Mouse (Mus musculus) neural tube, embryonic 10.5 days (tissue): ENCODE data around the gene Ccdc137.

Experiments
- DNase-seq: peaks from one replicate; pipeline ENCODE4 v3.0.0-alpha.2; 2017; ENCODE audit warnings: low spot score; ENCODE audit errors: extremely low spot score

Gene Ccdc137

DNA sequence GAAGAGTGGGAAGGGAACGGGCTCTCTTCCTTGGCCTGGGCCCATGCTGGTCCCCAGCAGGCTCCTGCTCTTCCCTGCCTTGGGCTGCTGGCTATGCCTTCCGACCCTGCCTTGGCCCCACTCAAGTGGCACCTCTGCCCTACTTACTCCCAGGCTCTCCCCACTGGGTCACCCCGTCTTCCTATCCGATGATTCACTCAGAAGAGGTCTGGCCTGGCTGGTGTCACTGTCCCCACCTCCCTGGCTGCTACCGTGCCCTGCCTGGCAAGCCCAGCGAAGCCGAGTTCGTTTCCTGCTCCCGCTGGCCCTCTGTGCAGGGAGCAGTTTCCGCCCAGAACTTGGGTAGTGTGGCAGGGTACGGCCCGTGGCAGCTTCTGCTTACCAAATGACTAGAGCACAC is 40.3 kb downstream of the Ccdc137 start:
- no peak for DNase-seq

DNA sequence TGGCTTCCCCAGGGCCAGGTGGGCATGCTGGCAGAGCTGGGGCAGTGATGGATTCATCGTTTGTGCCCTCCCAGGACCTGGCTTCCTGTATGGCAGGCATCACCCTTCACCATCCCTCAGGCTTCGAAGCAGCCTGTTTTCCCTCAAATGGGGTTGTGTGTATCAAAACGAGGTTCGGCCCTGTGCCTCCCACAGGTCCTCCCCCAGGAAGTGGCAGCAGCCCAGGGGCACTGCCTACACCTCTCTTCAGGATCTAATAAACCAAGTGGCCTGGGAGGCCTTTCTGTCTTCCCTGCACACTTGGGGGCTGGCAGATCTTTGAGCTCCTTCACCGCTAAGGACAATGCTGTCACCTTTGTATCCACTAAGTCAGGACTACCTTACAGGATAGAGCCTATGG is 41.0 kb downstream of the Ccdc137 start:
- no peak for DNase-seq

DNA sequence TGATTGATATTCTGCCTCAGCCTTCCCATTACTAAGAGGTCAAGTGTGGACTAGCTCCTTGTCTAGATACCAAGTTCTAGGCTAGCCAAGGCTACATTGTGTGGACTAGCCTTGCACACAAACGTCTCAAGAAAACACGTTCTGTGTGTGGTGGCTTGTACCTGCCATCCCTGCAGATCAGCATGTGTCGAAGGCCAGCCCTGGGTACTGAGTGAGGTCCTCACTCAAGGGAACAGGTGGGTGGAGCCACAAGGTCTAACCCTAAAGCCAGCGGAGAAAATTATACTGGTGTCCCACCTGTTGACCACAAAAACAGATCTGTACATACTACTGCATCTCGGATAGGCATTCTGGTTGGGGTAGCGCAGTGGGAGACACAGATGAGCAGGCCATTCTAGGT is 42.0 kb downstream of the Ccdc137 start:
- DNase-seq = no peak

DNA sequence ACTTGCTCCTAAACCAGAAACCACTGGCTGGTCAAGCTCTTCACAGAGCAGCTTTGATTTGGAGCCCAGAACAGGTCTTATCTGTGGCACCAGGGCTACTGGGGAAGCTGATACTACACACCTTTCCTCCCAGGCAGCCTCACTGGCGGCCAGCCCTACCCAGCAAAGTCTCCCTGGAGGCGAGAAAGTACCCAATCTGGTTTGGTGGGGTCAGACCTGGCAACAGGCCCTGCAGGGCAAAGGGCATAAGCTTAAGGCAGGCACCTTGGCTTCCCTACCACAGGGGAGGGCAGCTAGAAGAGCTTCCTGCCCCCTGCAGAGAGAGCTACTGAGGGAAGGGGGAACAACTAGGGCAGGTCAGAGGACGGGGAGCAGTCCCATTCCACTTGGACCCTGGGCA is 42.4 kb downstream of the Ccdc137 start:
- DNase-seq = no peak

DNA sequence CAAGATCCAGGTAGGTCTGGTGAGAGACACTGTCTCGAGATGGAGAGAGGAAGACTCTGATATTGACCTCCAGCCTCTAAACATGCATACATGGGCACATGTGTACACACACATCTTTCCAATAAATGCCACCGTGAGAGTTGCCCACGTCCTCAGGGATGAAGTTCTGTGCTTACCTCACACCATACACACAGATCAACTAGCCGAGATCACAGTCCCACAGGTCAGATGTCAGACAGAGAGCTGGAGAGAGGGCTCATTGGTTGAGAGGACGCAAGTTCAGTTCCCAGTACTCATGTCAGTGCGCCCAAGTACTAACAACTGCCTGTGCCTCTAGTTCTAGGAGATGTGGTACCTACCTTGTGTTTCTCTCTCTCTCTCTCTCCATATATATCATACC is 43.1 kb downstream of the Ccdc137 start:
- no peak for DNase-seq

DNA sequence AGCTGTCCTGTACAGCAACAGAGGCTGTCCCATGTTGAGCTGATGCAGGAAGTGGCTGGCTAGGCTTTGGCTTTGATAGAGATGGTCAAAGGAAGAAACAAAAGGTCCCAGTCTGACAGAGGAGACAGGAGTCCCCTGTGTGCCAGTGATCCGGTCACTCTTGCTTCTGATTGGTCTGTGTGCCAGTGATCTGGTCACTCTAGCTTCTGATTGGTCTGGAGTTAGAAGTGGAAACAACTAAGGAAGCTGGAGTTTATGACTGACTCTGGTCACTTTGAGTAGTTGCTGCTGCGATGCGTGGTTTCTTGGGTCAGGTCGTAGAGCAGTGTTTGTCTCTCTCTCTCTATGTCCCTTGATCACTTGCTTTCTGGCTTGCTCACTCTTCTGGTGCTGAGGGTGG is 43.8 kb downstream of the Ccdc137 start:
- DNase-seq = no peak

DNA sequence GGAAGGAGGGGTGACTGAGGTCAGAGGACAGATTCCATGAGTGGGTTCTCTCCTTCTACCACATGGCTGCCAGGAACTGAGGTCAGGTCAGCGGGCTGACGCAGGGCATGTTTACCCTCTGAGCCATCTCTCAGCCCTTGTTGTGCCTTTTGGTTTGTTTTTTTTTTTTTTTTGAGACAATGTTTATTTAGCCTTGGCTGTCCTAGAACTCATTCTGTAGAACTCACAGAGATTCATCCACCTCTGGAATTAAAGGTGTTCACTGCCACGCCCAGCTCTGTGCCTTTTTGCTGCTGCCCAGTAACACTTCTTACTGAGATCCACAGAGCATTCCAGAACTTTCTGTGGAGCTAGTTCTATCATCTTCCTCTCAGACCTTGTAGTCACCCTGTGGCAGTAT is 47.7 kb downstream of the Ccdc137 start:
- no peak for DNase-seq

DNA sequence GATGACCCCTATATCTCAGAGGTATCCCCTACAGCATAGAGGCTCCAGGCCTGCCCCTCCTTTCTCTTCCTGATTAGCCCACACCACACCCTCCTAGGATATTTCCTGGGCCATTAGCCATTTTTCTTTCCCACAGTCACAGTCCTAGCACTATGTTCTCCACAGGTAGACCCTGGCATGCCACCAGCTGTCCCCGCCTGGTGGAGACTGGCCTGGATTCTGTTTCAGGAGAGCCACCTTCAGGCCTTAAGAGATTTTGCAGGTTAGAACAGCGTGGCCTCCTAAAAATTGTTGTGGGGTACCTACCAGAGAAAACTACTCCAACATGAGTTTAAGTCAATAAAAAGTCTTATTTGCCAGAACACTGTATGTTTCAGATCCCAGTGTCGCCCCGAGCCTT is 49.0 kb downstream of the Ccdc137 start:
- no peak for DNase-seq

DNA sequence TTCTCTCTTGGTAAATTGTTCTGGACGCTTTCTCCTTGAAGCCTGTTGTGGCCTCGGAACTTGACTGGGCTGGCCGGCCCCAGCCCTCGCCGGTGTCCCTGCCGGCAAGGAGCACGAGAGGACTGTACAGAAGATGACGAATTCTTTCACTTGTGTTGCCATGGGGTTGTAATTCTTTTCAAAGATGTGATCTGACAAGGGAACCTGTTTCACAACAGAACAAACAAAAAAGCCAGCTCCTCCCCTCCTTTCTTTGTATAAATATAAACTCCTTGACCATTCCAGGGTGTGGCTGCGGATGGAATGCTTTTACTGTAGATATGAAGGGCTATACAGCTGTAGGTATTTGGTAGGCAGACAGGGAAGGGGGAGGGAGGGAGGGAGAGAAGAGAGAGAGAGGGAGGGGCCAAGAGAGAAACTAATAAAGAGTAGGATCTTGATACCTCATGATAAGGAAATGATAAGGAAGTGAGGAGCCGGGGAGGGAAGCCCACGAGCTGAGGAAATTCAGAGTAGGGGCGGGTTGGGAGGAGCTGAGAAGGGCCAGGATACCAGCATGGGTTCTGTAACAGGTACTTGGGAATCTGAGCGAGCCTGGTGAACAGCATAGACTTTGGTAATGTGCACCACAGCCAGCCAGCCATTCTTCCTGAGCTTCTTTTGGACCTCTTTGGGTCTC is 49.8 kb downstream of the Ccdc137 start:
- DNase-seq = no peak

DNA sequence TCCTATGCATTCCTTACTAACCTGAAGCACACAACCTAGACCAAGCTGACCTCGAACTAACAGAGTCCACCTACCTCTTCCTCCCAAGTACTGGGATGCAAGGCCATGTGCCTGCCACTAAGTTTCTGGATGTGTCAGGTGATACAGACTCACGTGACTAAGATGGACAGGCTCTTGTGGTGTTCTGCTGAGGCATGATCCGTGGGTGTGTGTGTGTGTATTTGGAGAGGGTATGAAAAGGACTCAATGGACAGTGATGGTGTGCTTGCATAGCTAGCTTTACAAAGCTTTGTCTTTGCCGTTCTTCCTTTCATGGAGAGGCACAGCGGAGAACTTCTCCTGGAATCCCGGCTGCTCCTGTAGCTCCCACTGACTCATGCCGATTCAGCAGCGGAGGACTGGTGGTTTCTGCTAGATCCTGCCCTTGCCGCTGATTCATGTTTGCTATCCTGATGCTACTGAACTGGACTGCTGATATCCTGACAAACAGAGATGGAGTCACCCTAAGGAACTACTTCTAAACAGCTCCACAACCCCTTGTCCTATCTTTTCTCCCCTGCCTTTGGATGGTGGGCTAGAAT is 50.5 kb downstream of the Ccdc137 start:
- no peak for DNase-seq

DNA sequence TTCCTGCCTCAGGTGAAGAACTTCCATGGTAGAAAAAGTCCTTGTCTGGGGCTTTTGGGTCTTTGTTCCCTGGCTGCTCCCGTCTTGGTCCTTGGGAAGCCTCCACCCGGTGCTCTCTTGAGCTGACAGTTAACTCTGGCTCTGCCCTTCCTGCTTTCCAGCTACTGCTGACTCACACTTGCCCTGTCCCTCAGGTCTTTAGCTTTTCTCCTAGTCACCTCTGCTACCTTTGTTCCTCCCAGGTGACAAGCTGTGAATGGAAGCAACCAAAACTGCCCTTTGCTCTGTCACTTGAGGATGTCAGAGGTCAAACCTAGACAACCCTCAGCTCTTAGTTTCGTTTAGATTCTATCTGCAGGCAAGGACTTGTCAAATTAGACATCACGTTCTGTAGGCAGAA is 52.0 kb downstream of the Ccdc137 start:
- no peak for DNase-seq

DNA sequence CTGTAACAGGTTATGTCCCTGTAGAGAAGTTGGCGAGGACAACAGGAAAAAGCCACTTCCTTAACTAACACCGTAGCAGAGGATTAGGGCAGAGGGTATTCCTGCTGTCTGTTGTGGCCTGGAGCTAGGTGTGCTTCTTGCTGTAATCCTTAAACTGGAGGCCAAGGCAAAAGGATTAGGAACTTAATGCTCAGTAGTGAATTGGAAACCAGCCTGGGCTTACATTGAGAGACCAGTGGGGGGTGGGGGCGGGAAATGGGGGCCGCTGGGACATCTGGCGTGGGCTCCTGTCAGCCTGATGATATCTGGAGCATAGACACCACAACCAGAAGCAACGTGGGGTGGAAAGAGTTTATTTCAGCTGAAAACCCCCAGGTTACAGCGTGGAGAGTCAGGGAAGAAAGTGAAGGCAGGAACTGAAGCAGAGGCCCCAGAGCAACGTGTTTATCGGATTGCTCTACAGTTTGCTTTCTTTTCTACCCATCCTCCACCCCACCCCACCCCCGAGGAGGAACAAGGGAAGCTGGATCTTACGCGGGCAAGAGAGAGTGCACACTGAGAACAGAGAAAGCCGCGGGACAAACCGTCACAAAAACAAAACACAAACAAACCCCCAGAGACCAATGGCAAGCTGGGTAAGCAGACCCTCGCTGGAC is 52.6 kb downstream of the Ccdc137 start:
- no peak for DNase-seq

DNA sequence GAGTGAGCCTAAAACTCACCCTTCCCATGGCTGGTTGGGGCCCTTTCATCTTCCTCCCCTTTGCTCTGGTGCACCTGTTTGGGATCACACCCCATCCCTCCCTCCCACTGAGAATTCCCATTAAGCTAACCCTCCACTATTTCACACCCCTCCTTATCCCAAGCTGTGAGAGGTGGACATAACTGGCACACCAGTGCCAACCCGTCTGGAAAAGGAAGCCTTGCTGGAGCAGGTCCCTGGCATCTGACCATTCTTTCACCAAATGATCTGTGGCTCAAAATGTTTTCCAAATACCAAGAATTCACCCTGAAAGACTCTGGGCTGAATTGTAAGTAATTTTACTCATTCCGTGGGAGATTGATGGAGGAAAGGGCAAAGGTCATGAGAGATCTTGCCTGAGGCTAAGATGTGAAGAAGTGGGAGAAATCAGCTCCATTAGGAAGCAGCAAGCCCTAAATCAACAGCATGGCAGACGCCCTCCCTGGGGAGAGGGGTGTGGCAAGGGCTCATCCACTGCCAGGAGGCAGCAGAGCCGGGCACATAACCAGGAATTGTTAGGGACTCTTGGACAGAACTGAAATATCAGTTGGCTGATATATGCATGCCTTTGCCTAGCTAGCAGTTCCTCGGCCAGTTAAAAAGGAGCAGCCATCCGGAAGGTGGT is 55.0 kb downstream of the Ccdc137 start:
- peak; percentile 56 for DNase-seq
